Mouse (Mus musculus) ES-E14 (cell line): ENCODE data around the gene Rab30.

Source experiments
- CHD2 ChIP-seq: IDR thresholded peaks from 2 replicates; pipeline ENCODE4 v1.6.1; 2014; ENCODE audit warnings: mild to moderate bottlenecking, low read depth, low read length, inconsistent platforms
- MAFK ChIP-seq: IDR thresholded peaks from 2 replicates; pipeline ENCODE4 v1.6.1; 2014; ENCODE audit warnings: mild to moderate bottlenecking, low read depth, low read length, inconsistent platforms; ENCODE audit not compliant: insufficient read depth
- ZC3H11A ChIP-seq: IDR thresholded peaks from 2 replicates; pipeline ENCODE4 v1.6.1; 2012; ENCODE audit warnings: low read depth, mild to moderate bottlenecking, inconsistent platforms, low read length, borderline replicate concordance

DNA sequence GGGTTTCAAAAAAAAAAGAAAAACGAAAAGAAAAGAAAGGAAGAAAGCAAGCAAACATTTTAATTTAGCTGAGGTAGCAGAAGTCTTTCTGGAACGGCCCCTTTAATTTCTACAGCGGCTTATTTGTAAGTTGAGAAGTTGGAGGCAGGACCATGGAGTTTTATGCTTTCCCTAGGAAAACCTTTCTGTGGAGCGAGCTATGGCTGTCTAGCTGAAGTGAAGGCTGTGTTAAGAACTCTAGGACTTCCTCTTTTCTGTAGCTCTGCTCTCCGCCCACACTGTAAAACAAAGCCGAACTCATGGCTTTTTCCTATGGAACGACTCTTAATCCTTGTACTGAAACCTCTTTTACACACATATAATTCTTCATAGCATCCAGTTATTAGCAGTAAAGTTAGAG is 135.1 kb downstream of the Rab30 start:
- TF ChIP-seq CHD2 (no peak), ZC3H11A (no peak), MAFK (no peak)
